Mouse (Mus musculus) heart, embryonic 13.5 days (tissue): ENCODE data around the gene Tifa. TPM values are rescaled to one million over a fixed set of nuclear protein-coding genes. Genes with fewer than 3 reads are reported as not detected.
A peak's percentile ranks its signal among the peaks of the same experiment; 100 is the strongest.

Source experiments
- ATAC-seq: fragments of 200-750 bp; cut with Nextera tagmentation; 2 replicates; pipeline ENCODE4 v1.8.0; 2017; ENCODE audit warnings: moderate TSS enrichment; ENCODE audit not compliant: insufficient number of reproducible peaks, low FRiP score, low TSS enrichment; ENCODE audit errors: extremely low read depth
- H3K27ac ChIP-seq: fragments of 300-500 bp; sonication (generic); replicated peaks from 2 replicates; pipeline ENCODE4 v1.5.1; 2015; ENCODE audit warnings: moderate library complexity, mild to moderate bottlenecking, inconsistent platforms
- H3K27me3 ChIP-seq: fragments of 300-500 bp; sonication (generic); replicated peaks from 2 replicates; pipeline ENCODE4 v1.6.1; 2015; ENCODE audit warnings: mild to moderate bottlenecking, inconsistent platforms
- H3K36me3 ChIP-seq: fragments of 300-500 bp; sonication (generic); 2 replicates; pipeline ENCODE4 v1.6.1; 2015; ENCODE audit warnings: mild to moderate bottlenecking, inconsistent platforms
- H3K4me1 ChIP-seq: fragments of 300-500 bp; sonication (generic); 2 replicates; pipeline ENCODE4 v1.6.1; 2015; ENCODE audit warnings: inconsistent platforms
- H3K4me2 ChIP-seq: fragments of 300-500 bp; sonication (generic); 2 replicates; pipeline ENCODE4 v1.6.1; 2015; ENCODE audit warnings: inconsistent platforms, mild to moderate bottlenecking, moderate library complexity
- H3K4me3 ChIP-seq: fragments of 300-500 bp; sonication (generic); 2 replicates; pipeline ENCODE4 v1.5.1; 2015; ENCODE audit warnings: moderate library complexity, mild to moderate bottlenecking, inconsistent platforms
- H3K9ac ChIP-seq: fragments of 300-500 bp; sonication (generic); 2 replicates; pipeline ENCODE4 v1.6.1; 2015; ENCODE audit warnings: inconsistent platforms, mild to moderate bottlenecking, moderate library complexity
- H3K9me3 ChIP-seq: fragments of 300-500 bp; sonication (generic); 2 replicates; pipeline ENCODE4 v1.6.1; 2016; ENCODE audit warnings: inconsistent platforms
- WGBS: fragments of 180-500 bp; shearing (Covaris S2); methylation state at CpG from one replicate; pipeline ENCODE4 v1.1.7; 2015; ENCODE audit warnings: mixed read lengths; 5-methylcytosine and 5-hydroxymethylcytosine counted together
- polyA plus RNA-seq: library from polyadenylated mRNA; unstranded; fragments of >200 nt; fragmentation: Nextera tagmentation; extraction: Ambion mirVana; gene quantifications from 2 replicates; pipeline ENCODE4 v1.2.1, GENCODE M21; 2015

Gene Tifa
- polyA plus RNA-seq, 1 experiment from 2014 or later: 3.0 TPM

DNA sequence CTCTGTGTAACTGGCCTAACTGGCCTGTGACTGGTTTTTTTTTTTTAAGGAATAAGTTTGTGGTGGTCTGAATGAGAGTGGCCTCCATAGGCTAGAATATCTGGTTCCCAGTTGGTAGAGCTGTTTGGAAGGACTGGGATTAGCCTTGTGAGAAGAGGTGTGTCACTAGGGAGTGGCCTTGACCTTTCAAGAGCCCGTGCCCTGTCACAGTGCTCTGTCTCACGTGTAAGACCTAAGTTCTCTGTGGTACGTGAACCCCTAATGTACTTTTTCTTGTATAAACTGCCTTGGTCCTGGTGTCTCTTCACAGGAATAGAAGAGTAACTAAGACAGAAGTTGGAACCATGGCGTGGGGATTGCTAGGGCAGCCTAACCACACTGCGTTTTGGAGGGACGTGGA is 16.4 kb downstream of the Tifa start:
- no peak for ATAC-seq
- Histone ChIP-seq H3K27me3 (no peaks in the 10 kb centered on the region), H3K4me1 (peaks cover 9% of the 10 kb centered on the region; the same call in 1 of the 2 replicates), H3K4me3 (no peak overlapping the region), H3K9me3 (no peaks in the 10 kb centered on the region), H3K9ac (no peak overlapping the region), H3K4me2 (no peak overlapping the region), H3K27ac (no peak overlapping the region), H3K36me3 (peaks cover 45% of the 10 kb centered on the region)
- 86% methylated on average over 6 of the region's 6 CpGs for WGBS

DNA sequence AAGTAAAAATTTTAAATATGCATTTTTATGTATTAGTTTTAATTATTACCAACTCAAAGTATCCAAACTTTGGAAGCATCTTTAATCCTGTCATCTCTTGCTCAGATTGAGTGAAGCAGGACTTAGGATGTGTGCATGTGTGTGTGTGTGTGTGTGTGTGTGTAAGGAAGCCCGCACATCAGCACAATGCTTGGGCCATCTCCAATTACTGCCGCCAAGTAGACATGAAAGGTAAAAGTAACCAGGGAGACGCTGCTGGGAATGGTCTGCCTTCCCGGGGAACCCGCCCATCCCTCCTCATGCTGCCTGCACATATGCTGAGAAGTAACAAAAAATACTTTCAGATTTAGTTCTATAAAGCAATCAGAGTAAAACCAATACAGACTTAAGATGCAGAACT is 18.2 kb downstream of the Tifa start:
- no peak overlapping the region for H3K4me3 ChIP-seq
- ATAC-seq: no peak
- no peaks in the 10 kb centered on the region for H3K9me3 ChIP-seq
- no peak overlapping the region for H3K27ac ChIP-seq
- WGBS: 90% methylated on average over 5 of the region's 5 CpGs
- H3K4me2 ChIP-seq: no peak overlapping the region
- no peaks in the 10 kb centered on the region for H3K27me3 ChIP-seq
- peaks cover 62% of the 10 kb centered on the region for H3K36me3 ChIP-seq
- peaks cover 8% of the 10 kb centered on the region; the same call in 1 of the 2 replicates for H3K4me1 ChIP-seq
- no peak overlapping the region for H3K9ac ChIP-seq

DNA sequence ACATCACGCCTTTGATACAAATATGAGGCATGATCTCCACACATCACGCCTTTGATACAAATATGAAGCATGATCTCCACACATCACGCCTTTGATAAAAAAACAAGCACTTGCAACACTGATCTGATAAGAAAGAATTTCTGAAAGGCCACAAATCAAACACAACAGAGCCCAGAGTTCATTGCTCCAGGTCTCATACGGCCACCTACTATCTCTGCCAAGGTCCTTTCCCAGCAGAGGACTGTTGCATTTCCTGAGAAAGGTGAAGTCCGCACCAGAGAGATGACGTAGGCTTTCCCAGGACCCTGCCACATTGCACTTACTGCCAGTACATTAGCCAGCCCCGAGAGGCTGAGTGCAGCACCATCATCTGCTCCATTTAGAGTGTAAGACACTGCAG is 19.5 kb downstream of the Tifa start:
- WGBS: 90% methylated on average over 7 of the region's 7 CpGs
- H3K36me3 ChIP-seq: peaks cover 71% of the 10 kb centered on the region
- H3K27me3 ChIP-seq: no peaks in the 10 kb centered on the region
- H3K4me1 ChIP-seq: peaks cover 5% of the 10 kb centered on the region; the same call in 1 of the 2 replicates
- H3K4me2 ChIP-seq: no peak overlapping the region
- no peak overlapping the region for H3K27ac ChIP-seq
- no peak for ATAC-seq
- H3K4me3 ChIP-seq: no peak overlapping the region
- no peaks in the 10 kb centered on the region for H3K9me3 ChIP-seq
- no peak overlapping the region for H3K9ac ChIP-seq

DNA sequence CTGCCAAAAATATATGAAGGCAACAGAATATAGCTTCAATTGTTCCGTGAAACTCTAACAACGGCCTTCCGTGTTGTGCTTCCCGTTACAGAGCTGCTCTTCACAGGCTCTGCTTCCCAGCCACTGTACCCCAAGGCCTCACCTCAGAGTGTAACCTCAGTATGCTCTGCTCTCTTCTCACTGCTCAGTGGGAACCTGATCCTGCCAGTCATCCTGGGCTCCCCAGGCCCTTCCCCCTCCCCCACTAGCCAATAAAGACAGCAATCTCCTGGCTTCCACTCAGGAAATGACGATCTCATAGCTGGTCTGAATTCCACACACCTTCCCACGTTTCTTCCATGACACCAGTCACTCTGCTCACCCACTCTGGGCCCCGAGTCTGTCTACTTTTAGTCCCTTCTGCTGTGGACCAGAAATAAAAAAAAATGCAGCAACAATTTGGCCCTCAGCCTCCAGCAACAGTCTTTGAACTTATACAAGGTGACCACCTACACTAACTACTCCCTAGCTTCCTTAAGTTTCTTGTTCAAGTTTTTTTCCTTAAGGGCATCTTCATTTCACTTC is 27.6 kb downstream of the Tifa start:
- Histone ChIP-seq H3K9me3 (no peaks in the 10 kb centered on the region), H3K4me3 (no peak overlapping the region), H3K9ac (no peak overlapping the region), H3K4me2 (no peak overlapping the region), H3K4me1 (no peaks in the 10 kb centered on the region), H3K36me3 (peaks cover 58% of the 10 kb centered on the region), H3K27ac (no peak overlapping the region), H3K27me3 (no peaks in the 10 kb centered on the region)
- WGBS: 66% methylated on average over 7 of the region's 7 CpGs
- no peak for ATAC-seq

DNA sequence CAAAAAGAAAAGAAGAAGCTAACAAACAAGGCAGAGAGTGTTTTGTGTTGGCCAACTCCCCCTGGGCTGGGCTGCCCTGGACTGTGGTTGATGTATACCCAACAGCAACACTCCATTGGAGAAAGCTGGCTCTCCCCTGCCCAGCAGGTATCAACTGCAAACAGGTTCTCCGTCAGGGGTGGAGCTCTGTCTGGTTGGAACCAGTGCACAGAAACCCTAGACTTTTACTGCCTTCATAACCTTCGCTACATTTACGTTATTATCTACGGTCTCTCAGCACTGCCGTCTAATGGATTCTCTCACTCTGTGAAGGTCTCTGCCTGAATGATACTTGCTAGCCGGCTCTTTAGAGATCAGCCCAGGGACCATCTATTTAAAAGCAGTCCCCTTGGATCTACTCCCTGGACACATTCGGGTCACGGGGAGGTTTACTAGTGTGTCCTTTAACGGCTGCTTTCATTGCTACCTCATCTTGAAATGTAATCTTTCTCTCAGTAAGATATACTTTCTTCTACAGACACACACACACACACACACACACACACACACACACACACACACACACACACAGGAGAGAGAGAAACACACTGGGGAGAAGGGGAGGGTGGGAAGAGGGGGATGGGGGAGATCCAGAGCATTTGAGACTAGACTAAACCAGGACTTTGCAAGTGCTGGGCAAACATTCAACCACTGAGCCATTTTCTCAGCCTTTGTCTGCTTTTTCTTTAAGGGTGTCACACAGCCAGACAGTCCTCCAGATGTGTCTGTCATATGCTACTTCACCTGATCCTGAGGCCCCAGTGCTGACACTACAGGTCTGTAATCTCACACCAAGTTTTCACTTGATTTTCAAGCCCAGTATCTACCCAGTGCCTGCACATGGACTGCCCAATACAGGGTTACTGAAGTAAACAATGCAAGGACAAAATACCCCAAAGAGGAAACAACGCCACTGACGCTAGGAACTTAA is 29.4 kb downstream of the Tifa start:
- H3K4me3 ChIP-seq: no peak overlapping the region
- no peaks in the 10 kb centered on the region for H3K9me3 ChIP-seq
- no peak overlapping the region for H3K27ac ChIP-seq
- no peak for ATAC-seq
- H3K4me1 ChIP-seq: no peaks in the 10 kb centered on the region
- peaks cover 45% of the 10 kb centered on the region for H3K36me3 ChIP-seq
- 73% methylated on average over 11 of the region's 11 CpGs for whole genome bisulfite sequencing
- no peaks in the 10 kb centered on the region for H3K27me3 ChIP-seq
- no peak overlapping the region for H3K4me2 ChIP-seq
- H3K9ac ChIP-seq: no peak overlapping the region

DNA sequence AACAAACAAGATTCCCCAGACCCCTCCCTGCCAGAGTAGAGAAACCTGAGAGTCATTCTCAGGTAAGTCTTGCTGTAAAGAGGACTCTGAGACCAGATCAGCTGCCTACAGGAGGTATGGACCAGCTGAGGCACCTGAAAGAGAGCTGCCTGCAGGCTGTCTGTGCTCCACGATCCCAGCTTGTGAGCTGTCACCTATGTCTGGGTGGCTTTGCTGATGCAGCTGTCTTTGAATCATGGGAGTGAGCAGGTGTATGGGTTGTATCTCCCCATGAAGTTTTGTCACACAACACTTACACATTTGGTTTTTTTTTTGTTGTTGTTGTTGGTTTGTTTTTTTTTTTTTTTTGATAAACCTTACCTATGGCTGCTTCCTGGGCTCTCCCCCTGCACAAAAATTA is 30.8 kb downstream of the Tifa start:
- H3K9ac ChIP-seq: no peak overlapping the region
- no peaks in the 10 kb centered on the region for H3K9me3 ChIP-seq
- WGBS: 83% methylated on average over 1 of the region's 1 CpGs
- H3K27ac ChIP-seq: no peak overlapping the region
- H3K36me3 ChIP-seq: peaks cover 43% of the 10 kb centered on the region
- H3K27me3 ChIP-seq: no peaks in the 10 kb centered on the region
- H3K4me1 ChIP-seq: no peaks in the 10 kb centered on the region
- no peak for ATAC-seq
- H3K4me2 ChIP-seq: no peak overlapping the region
- no peak overlapping the region for H3K4me3 ChIP-seq

DNA sequence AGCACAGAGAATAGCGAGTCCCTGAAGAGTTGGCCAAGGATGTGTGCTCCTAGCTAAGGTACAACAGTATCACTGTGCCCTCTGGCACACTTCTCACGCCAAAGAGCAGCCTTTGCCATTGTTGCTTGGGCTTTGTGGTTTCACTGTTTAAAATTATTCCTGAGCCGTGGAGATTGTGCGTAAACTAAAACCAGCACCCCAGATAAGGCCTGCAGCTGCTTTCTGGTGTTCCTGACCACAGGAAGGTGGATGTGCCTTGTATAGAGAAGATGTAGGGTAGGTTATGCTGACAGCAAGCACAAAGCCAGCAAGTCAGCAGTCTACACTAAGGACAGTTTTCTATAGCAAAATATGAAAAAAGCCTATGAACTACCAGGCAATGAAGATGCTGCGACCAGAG is 31.6 kb downstream of the Tifa start:
- WGBS: 75% methylated on average over 5 of the region's 5 CpGs
- Histone ChIP-seq H3K4me1 (no peaks in the 10 kb centered on the region), H3K4me2 (no peak overlapping the region), H3K4me3 (no peak overlapping the region), H3K9me3 (no peaks in the 10 kb centered on the region), H3K9ac (no peak overlapping the region), H3K27me3 (no peaks in the 10 kb centered on the region), H3K36me3 (peaks cover 41% of the 10 kb centered on the region), H3K27ac (no peak overlapping the region)
- no peak for ATAC-seq

DNA sequence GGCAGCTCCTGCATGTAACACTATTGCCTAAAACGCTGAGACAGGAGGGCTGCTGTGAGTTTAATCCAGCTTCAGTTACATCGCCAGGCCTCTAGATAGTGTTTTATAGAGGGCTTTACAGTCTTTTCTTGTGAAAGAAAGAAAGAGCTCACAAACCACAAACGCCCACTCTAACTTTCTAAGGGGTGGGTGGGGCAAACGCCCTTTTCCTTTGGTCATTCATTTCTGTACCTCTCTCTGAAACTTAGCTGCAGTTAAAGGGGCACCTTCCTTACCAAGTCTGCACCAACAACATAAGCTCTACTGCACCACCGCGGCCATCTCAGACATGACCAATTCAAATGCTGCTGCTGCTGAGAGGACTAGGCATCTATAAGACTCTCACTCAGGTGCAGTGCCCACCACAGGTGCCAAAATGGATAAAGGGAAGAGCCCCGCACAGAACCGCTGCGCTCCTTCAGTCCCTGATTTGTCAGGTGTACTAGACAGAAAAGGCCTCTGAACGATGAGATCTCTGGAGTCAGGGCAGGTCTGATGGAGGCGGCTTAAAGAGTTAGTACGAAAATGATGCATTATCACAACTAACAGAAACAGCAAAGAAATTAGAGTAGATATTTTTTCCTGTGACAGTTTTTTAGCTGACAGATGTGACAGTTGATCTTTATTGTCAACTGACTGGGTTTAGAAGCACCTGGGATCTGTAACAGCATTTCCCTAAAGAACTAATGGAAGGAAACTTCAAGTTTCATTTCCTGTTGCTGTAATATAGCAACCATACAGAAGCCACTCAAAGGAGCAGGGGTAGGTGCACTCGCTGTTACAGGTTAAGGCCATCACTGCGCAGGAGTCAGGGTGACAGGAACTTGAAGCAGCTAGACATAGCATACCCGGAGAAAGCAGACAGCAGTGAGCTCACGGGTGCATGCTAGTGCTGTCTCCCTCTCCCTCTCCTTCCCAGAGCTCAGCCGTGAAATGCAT is 34.6 kb downstream of the Tifa start:
- no peak for ATAC-seq
- Histone ChIP-seq H3K36me3 (peaks cover 27% of the 10 kb centered on the region), H3K4me1 (peaks cover 13% of the 10 kb centered on the region), H3K4me3 (no peak overlapping the region), H3K4me2 (no peak overlapping the region), H3K27me3 (no peaks in the 10 kb centered on the region), H3K9ac (no peak overlapping the region), H3K9me3 (no peaks in the 10 kb centered on the region), H3K27ac (no peak overlapping the region)
- WGBS: 84% methylated on average over 17 of the region's 17 CpGs

DNA sequence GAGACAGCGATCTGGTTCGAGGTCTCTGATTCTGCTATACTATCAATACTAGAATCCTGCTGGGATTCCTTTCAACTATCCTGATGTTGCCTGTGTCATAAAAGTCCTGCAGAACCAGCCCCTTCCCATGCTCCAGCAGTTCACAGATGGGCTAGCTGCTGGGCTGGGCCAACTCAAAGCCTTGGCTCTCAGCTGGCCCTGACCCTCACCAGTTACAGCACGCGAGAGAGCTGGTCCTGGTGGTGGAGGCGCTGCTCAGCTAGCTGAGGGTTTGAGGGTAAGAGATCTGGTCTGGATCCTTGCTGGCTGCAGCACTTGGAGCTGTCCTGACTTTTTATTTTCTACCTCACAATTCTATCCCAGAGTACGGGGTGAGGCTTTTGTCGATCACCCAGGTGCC is 36.9 kb downstream of the Tifa start:
- 80% methylated on average over 7 of the region's 7 CpGs for WGBS
- Histone ChIP-seq H3K36me3 (peaks cover 9% of the 10 kb centered on the region), H3K4me2 (no peak overlapping the region), H3K4me1 (peaks cover 13% of the 10 kb centered on the region), H3K27ac (peak overlapping the region; percentile 10; the same call in 1 of the 2 replicates), H3K9me3 (no peaks in the 10 kb centered on the region), H3K9ac (no peak overlapping the region), H3K4me3 (no peak overlapping the region), H3K27me3 (no peaks in the 10 kb centered on the region)
- ATAC-seq: no peak

DNA sequence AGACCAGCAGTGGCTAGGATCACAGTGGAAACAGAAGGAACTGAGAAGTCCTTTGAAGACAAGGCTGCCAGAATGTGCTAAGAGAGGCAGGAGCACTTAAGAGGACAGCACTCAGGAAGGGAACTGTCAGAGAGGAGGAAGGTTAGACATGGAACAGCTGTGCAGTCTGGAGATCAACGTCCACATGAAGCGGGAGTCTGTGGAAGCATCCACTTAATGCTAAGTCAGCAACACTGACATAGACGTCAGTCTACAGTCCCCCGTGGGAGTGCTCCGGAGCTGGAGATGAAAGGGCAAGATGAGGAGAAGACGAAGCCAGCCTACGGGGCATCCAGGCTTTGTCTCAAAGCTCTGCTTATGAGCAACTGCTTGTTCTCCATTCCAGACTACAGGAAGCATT is 37.5 kb downstream of the Tifa start:
- Histone ChIP-seq H3K4me3 (no peak overlapping the region), H3K36me3 (peaks cover 4% of the 10 kb centered on the region), H3K4me2 (peak overlapping the region; percentile 22), H3K9ac (0 out of 2 replicates have a peak overlapping the region, but pooled peaks have one; percentile 19), H3K27me3 (no peaks in the 10 kb centered on the region), H3K4me1 (peaks cover 13% of the 10 kb centered on the region), H3K27ac (peak overlapping the region; percentile 10), H3K9me3 (no peaks in the 10 kb centered on the region)
- no peak for ATAC-seq
- 26% methylated on average over 7 of the region's 7 CpGs for WGBS

DNA sequence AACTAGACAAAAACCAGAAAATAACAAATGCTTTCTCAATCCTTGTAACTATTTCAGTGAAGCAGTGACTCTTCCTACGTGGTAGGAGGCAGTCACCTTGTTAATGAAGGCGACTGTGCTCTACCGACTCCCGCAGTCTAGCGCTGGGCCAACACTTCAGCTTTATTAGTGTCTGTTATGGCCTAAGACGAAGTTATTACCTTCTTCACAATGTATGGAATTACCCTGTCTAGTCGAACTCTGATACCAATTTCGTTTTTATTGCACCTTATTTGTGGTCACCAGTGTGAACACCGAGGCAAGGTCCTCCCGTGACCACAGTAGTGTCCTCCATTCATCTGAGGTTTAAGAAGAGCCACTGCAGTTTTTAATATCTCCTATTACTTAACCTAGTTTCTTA is 40.6 kb downstream of the Tifa start:
- no peaks in the 10 kb centered on the region for H3K27me3 ChIP-seq
- WGBS: 86% methylated on average over 10 of the region's 10 CpGs
- H3K4me2 ChIP-seq: no peak overlapping the region
- ATAC-seq: no peak
- no peak overlapping the region for H3K9ac ChIP-seq
- H3K36me3 ChIP-seq: 0 out of 2 replicates have a peak, but pooled peaks cover 4% of the 10 kb centered on the region
- H3K27ac ChIP-seq: no peak overlapping the region
- peaks cover 18% of the 10 kb centered on the region for H3K4me1 ChIP-seq
- H3K4me3 ChIP-seq: no peak overlapping the region
- H3K9me3 ChIP-seq: no peaks in the 10 kb centered on the region
